Mouse (Mus musculus) kidney, adult 2 months (tissue): ENCODE measurements around the gene Lrr1.

Source experiments
- CTCF ChIP-seq: fragments of 200-500 bp; conservative IDR thresholded peaks from 2 replicates; pipeline ENCODE4 v1.5.1; 2011; ENCODE audit warnings: low read depth, mild to moderate bottlenecking, control low read depth, low read length, moderate library complexity, mixed read lengths; ENCODE audit not compliant: insufficient read depth, insufficient read length
- POLR2A ChIP-seq: fragments of 200-500 bp; IDR thresholded peaks from one replicate; pipeline ENCODE4 v1.6.1; 2011; ENCODE audit warnings: low read depth, low read length, control low read depth

- TF ChIP-seq CTCF (no peak), POLR2A (no peak)
Observed at GRCm38 (mm10) chr12:69192637-69193036, 24.0 kb downstream of the Lrr1 start.
